Mouse (Mus musculus) heart, embryonic 10.5 days (tissue): Measurements from ENCODE around the gene Cntn4. TPM values are rescaled to one million over a fixed set of nuclear protein-coding genes. Genes with fewer than 3 reads are reported as not detected.

Experiments
- DNase-seq: peaks from one replicate; pipeline ENCODE4 v3.0.0-alpha.2; 2017; ENCODE audit warnings: low spot score
- H3K27ac ChIP-seq: fragments of 300-500 bp; sonication (generic); 2 replicates; pipeline ENCODE4 v1.5.1; 2016; ENCODE audit warnings: mild to moderate bottlenecking
- H3K27me3 ChIP-seq: fragments of 300-500 bp; sonication (generic); 2 replicates; pipeline ENCODE4 v1.6.1; 2016; ENCODE audit warnings: mild to moderate bottlenecking; ENCODE audit not compliant: poor library complexity, insufficient read depth, severe bottlenecking
- H3K36me3 ChIP-seq: fragments of 300-500 bp; sonication (generic); 2 replicates; pipeline ENCODE4 v1.6.1; 2016; ENCODE audit warnings: mild to moderate bottlenecking, moderate library complexity
- H3K4me1 ChIP-seq: fragments of 300-500 bp; sonication (generic); 2 replicates; pipeline ENCODE4 v1.6.1; 2016; ENCODE audit warnings: mild to moderate bottlenecking
- H3K4me3 ChIP-seq: fragments of 300-500 bp; sonication (generic); 2 replicates; pipeline ENCODE4 v1.5.1; 2016; ENCODE audit warnings: mild to moderate bottlenecking, moderate library complexity
- H3K9me3 ChIP-seq: fragments of 300-500 bp; sonication (generic); 2 replicates; pipeline ENCODE4 v1.6.1; 2016; ENCODE audit warnings: mild to moderate bottlenecking, moderate library complexity
- WGBS: fragments of 180-500 bp; shearing (Covaris S2); methylation state at CpG from one replicate; pipeline ENCODE4 v1.1.7; 2016; 5-methylcytosine and 5-hydroxymethylcytosine counted together
- polyA plus RNA-seq: library from polyadenylated mRNA; unstranded; fragments of >200 nt; fragmentation: Nextera tagmentation; extraction: Ambion mirVana; gene quantifications from 2 replicates; pipeline ENCODE4 v1.2.1, GENCODE M21; 2016

Cntn4 gene
- polyA plus RNA-seq, 1 experiment from 2014 or later, result 0.48 TPM

DNA sequence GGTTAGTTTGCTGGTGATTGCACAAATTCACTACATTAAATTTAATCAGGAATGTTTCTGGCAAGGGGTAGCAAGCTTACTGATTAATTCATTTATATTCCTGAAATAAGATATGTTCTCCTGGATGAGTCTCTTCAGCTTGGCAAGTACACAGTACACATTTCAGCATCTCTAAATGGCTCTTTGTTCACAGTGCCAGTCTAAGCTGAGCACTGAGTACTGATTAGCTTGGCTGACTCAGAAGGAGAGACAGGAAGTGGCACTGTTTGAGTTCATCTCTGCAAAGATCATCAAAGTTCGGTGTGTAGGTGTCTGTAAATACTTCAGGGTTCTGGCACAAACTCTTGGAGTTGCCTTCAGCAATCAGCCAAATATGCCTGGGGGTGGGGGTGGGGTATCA, 169.8 kb downstream of the Cntn4 start:
- no peak for DNase-seq
- Histone ChIP-seq H3K27me3 (no peaks in the 10 kb centered on the region), H3K36me3 (no peaks in the 10 kb centered on the region), H3K4me1 (no peaks in the 10 kb centered on the region), H3K4me3 (no peak overlapping the region), H3K9me3 (no peaks in the 10 kb centered on the region), H3K27ac (no peak overlapping the region)
- 63% methylated on average over 1 of the region's 1 CpGs for WGBS

DNA sequence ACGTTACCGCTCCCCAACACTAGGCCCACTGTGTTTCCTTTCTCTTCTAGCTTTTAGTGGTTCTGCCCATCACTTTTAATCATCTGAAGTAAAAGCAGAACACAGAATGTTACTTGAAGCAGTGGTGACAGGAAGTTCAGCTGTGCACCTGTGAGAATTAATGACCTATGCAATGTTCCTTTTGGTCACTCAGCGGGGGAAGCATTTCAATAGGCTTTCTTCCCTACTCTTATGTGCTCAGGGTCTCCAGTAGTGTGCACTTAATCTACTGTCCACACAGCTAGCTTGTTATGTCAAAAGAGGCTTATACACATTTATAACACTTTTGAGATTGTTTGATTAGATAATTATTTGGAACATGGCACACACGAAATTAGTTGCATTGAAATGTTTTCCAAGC, 215.4 kb downstream of the Cntn4 start:
- WGBS, result 80% methylated on average over 4 of the region's 4 CpGs
- H3K27me3 ChIP-seq, result no peaks in the 10 kb centered on the region
- no peak overlapping the region for H3K4me3 ChIP-seq
- no peaks in the 10 kb centered on the region for H3K9me3 ChIP-seq
- no peak overlapping the region for H3K27ac ChIP-seq
- H3K36me3 ChIP-seq, result no peaks in the 10 kb centered on the region
- DNase-seq, result no peak
- H3K4me1 ChIP-seq, result no peaks in the 10 kb centered on the region

- no peak overlapping the region for H3K27ac ChIP-seq
- no peaks in the 10 kb centered on the region for H3K36me3 ChIP-seq
- H3K4me1 ChIP-seq, result no peaks in the 10 kb centered on the region
- WGBS, result 71% methylated on average over 1 of the region's 1 CpGs
- H3K9me3 ChIP-seq, result no peaks in the 10 kb centered on the region
- no peak overlapping the region for H3K4me3 ChIP-seq
- no peak for DNase-seq
- no peaks in the 10 kb centered on the region for H3K27me3 ChIP-seq
These were observed 261.0 kb downstream of the Cntn4 start for GRCm38 (mm10) chr6:105938485-105938884.

DNA sequence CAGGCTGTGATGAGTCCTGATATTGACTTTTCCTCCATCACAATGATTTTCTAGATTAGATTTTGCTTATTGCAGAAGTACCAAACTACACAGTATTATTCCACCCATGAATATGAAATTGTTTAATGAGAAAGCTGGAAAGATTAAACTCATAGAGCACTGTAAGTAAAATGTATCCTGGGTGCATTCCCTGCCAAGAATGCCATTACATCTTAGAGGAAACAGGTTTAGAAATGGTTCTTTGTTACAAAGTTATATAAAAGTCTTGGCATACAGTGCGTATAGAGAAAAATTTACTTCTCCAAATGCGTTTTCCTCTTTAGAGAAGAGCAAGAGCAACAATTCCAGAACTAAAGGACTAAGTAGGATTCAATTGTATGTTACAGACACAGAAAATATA, 261.8 kb downstream of the Cntn4 start:
- 73% methylated on average over 2 of the region's 2 CpGs for WGBS
- no peak for DNase-seq

GRCm38 (mm10) chr6:105940591-105940990, 263.1 kb downstream of the Cntn4 start:
- Histone ChIP-seq H3K27me3 (no peaks in the 10 kb centered on the region), H3K27ac (no peak overlapping the region), H3K9me3 (no peaks in the 10 kb centered on the region), H3K36me3 (no peaks in the 10 kb centered on the region), H3K4me3 (no peak overlapping the region), H3K4me1 (no peaks in the 10 kb centered on the region)
- no peak for DNase-seq

More for the DNA sequence above, 261.8 kb downstream of the Cntn4 start:
- no peak overlapping the region for H3K4me3 ChIP-seq
- no peaks in the 10 kb centered on the region for H3K4me1 ChIP-seq
- no peaks in the 10 kb centered on the region for H3K27me3 ChIP-seq
- H3K9me3 ChIP-seq, result no peaks in the 10 kb centered on the region
- no peaks in the 10 kb centered on the region for H3K36me3 ChIP-seq
- no peak overlapping the region for H3K27ac ChIP-seq

DNA sequence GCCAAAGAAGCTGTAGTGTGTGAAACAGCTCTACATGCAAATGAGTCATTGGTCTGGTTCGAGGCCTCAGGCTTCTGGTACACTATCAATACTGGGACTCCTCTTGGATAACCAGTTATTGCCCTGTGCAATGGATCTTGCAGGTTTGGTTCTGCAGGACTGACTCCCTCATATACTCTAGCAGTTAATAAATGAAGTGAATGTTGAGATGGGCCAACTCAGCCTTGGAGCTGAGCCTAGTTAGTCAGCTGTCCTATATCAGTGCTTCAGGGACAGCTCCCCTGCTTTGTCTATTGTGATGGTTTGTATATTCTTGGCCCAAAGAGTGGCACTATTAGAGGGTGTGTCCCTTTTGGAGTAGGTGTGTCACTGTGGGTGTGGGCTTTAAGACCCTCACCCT, 314.0 kb downstream of the Cntn4 start:
- Histone ChIP-seq H3K27ac (no peak overlapping the region), H3K9me3 (no peaks in the 10 kb centered on the region), H3K36me3 (no peaks in the 10 kb centered on the region), H3K4me1 (no peaks in the 10 kb centered on the region), H3K4me3 (no peak overlapping the region), H3K27me3 (no peaks in the 10 kb centered on the region)
- WGBS, result 84% methylated on average over 1 of the region's 1 CpGs
- no peak for DNase-seq

DNA sequence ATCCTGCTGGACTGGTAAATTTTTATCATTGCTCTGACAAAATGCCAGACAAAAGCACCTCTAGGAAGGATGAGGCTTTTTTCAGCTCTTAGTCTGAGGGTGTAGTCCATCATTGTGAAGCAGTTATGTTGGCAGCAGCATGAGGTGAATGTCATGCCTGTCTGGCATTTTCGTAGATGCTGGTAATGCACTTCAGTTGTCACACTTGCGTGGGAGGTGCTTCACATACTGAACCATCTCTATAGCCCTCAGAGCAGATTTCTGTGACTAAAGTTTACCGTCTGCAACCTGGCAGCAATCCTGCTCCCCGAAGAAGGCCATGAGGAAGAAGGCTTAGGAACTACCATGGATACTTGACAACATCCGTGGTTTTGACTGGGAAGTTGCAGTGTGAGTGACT, 335.6 kb downstream of the Cntn4 start:
- WGBS, result 78% methylated on average over 5 of the region's 5 CpGs
- Histone ChIP-seq H3K4me1 (no peaks in the 10 kb centered on the region), H3K27me3 (no peaks in the 10 kb centered on the region), H3K36me3 (no peaks in the 10 kb centered on the region), H3K4me3 (no peak overlapping the region), H3K27ac (no peak overlapping the region), H3K9me3 (no peaks in the 10 kb centered on the region)
- no peak for DNase-seq

GRCm38 (mm10) chr6:106015126-106015525, 337.7 kb downstream of the Cntn4 start:
- Histone ChIP-seq H3K4me3 (no peak overlapping the region), H3K27me3 (no peaks in the 10 kb centered on the region), H3K9me3 (no peaks in the 10 kb centered on the region), H3K4me1 (no peaks in the 10 kb centered on the region), H3K27ac (no peak overlapping the region), H3K36me3 (no peaks in the 10 kb centered on the region)
- 89% methylated on average over 1 of the region's 1 CpGs for WGBS
- no peak for DNase-seq

DNA sequence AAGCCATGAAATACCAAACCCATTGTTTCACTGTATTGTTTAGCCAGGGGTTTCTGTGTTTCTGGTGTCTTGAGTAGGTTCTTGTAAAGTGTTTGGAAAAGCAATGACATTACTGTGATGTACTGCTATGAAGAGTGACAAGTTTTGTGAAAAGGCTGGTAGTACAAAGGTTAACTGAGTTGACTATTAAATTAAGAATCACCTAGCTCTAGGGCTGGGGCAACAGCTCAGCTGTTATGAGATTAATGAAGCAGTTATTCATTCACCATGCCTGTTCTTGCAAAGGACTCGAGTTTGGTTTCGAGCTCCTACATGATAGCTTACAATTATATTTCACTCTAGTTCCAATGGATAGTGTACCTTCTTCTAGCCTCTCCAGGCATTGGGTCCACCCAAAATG, 371.4 kb downstream of the Cntn4 start:
- H3K4me1 ChIP-seq, result no peaks in the 10 kb centered on the region
- DNase-seq, result no peak
- H3K27ac ChIP-seq, result no peak overlapping the region
- no peaks in the 10 kb centered on the region for H3K9me3 ChIP-seq
- WGBS, result 78% methylated on average over 2 of the region's 2 CpGs
- no peaks in the 10 kb centered on the region for H3K36me3 ChIP-seq
- no peak overlapping the region for H3K4me3 ChIP-seq
- no peaks in the 10 kb centered on the region for H3K27me3 ChIP-seq

GRCm38 (mm10) chr6:106056123-106056522, 378.7 kb downstream of the Cntn4 start:
- Histone ChIP-seq H3K36me3 (no peaks in the 10 kb centered on the region), H3K4me1 (no peaks in the 10 kb centered on the region), H3K4me3 (no peak overlapping the region), H3K9me3 (no peaks in the 10 kb centered on the region), H3K27me3 (no peaks in the 10 kb centered on the region), H3K27ac (no peak overlapping the region)
- WGBS, result 61% methylated on average over 1 of the region's 1 CpGs
- DNase-seq, result no peak

DNA sequence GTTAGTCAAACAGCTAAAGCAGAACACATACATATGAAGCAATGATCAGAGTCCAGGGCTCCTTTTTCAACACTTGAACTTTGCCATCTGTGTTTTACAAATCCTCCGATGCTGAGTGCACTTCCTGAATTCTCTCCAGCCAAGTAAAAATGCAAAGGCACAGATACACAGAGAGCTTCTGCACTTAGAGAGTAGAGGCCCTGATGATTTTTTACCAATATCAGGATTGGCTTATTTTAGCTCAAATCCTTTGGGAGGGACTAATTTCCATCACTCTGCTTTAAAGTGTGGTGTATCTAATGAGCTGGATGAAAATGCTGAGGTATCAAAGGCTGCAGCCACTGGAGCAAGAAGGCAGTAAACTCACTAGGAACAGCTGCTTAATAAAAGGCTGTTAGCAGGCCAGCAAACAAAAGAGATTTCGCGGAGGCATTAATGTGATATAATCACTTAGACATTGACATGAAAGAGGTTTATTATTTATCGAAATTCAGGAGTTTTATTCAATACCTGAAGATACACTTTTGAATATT, 400.7 kb downstream of the Cntn4 start:
- Histone ChIP-seq H3K4me3 (no peak overlapping the region), H3K36me3 (no peaks in the 10 kb centered on the region), H3K9me3 (no peaks in the 10 kb centered on the region), H3K27ac (no peak overlapping the region), H3K4me1 (no peaks in the 10 kb centered on the region), H3K27me3 (no peaks in the 10 kb centered on the region)
- no peak for DNase-seq
- 73% methylated on average over 4 of the region's 4 CpGs for WGBS

- no peak for DNase-seq
- no peaks in the 10 kb centered on the region for H3K4me1 ChIP-seq
- no peak overlapping the region for H3K4me3 ChIP-seq
- H3K27ac ChIP-seq, result no peak overlapping the region
- no peaks in the 10 kb centered on the region for H3K27me3 ChIP-seq
- H3K9me3 ChIP-seq, result no peaks in the 10 kb centered on the region
- no peaks in the 10 kb centered on the region for H3K36me3 ChIP-seq
These were observed 401.2 kb downstream of the Cntn4 start for GRCm38 (mm10) chr6:106078629-106079028.

DNA sequence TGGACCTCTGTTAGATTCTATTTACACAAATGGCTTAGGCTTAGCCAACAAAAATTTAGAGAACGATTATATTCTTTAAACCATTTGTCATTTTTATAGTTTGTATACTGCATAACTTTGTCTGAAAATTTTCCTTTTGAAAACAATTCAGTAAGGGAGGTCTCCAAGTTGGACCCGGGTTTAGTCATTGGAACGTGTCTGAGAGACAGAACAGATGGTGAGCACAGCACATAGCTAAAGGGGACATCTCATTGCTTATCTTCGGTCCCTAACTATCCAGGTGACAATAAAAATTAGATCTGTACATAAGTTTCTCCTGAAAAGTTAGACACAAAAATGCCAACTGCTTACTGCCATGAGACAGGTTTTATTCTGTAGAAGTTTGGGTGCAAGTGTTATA, 420.4 kb downstream of the Cntn4 start:
- H3K4me3 ChIP-seq, result no peak overlapping the region
- no peak overlapping the region for H3K27ac ChIP-seq
- DNase-seq, result no peak
- no peaks in the 10 kb centered on the region for H3K9me3 ChIP-seq
- H3K27me3 ChIP-seq, result no peaks in the 10 kb centered on the region
- no peaks in the 10 kb centered on the region for H3K4me1 ChIP-seq
- no peaks in the 10 kb centered on the region for H3K36me3 ChIP-seq
- WGBS, result 82% methylated on average over 4 of the region's 4 CpGs

- no peaks in the 10 kb centered on the region for H3K27me3 ChIP-seq
- WGBS, result 29% methylated on average over 15 of the region's 15 CpGs
- H3K4me1 ChIP-seq, result no peaks in the 10 kb centered on the region
- no peak for DNase-seq
- H3K27ac ChIP-seq, result no peak overlapping the region
- H3K9me3 ChIP-seq, result no peaks in the 10 kb centered on the region
- peak overlapping the region; percentile 36 for H3K4me3 ChIP-seq
- H3K36me3 ChIP-seq, result no peaks in the 10 kb centered on the region
These were observed 441.1 kb downstream of the Cntn4 start for GRCm38 (mm10) chr6:106118523-106119081.
